Mouse (Mus musculus) brain, adult 2 months (tissue): ENCODE data around the gene Arl3.
A peak's percentile ranks its signal among the peaks of the same experiment; 100 is the strongest.

ENCODE experiments used
- DNase-seq: peaks from one replicate; pipeline ENCODE4 v3.0.0; 2011; ENCODE audit warnings: low read depth, low spot score

Gene Arl3

DNA sequence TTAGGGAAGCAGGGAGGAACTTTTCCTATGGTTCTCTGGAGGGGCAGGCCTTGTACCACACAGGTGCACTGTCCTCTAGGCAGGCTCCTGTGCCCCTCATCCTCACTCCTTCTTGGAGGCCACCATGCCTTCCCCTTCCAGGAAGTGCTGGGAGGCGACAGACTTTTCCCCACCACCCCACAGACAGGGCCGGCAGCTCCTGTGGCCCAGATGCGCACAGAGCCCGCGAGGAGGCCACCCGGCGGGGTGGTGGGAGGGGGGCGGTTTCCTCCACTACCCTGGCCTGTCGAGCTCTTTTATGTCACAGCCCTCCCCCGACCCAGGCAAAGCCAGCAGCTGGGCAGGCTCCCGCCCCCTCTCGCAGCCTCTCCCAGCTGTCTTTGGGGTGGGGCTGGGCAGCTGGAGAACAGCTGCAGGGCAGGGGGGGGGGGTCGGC, 54.6 kb downstream of the Arl3 start:
- DNase-seq, result no peak

DNA sequence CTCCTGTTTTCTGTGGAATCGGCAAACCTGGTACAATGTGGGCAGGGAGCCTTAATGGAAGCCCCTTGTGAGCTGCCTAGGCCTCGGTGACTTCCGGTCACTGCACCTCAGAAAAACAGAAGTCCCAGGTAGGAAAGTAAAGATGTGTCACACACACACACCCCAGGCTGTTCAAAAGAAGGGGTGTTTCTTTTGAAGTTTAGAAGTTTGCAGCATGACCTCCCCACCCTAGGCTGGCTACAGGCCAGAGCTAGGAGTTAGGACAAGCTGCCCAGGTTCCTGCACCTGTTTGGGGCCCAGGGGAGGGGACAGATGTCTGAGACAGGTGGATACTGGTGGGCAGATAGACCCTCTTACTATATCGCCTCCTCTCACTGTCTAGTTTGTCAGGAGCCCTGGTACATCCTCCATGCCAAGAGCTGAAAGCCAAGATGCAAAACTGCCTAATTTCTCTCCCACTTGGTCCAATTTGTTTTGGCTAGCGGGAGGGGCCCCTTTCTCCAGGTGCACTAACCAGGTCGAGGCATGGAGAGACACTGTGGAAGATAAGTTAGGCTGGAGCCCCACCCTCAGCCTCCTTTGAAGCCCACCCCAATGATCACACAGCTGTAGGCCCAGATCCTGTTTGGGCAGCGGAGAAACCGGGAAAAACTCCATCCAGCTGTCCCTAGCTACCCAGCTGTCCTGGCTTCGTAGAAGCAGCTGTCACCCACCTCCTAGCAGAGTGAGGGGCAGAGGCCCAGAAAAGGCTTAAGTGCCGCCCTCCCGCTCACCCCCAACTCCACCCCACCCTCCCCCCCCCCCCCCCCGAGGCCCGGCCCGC, 55.3 kb downstream of the Arl3 start:
- no peak for DNase-seq

DNA sequence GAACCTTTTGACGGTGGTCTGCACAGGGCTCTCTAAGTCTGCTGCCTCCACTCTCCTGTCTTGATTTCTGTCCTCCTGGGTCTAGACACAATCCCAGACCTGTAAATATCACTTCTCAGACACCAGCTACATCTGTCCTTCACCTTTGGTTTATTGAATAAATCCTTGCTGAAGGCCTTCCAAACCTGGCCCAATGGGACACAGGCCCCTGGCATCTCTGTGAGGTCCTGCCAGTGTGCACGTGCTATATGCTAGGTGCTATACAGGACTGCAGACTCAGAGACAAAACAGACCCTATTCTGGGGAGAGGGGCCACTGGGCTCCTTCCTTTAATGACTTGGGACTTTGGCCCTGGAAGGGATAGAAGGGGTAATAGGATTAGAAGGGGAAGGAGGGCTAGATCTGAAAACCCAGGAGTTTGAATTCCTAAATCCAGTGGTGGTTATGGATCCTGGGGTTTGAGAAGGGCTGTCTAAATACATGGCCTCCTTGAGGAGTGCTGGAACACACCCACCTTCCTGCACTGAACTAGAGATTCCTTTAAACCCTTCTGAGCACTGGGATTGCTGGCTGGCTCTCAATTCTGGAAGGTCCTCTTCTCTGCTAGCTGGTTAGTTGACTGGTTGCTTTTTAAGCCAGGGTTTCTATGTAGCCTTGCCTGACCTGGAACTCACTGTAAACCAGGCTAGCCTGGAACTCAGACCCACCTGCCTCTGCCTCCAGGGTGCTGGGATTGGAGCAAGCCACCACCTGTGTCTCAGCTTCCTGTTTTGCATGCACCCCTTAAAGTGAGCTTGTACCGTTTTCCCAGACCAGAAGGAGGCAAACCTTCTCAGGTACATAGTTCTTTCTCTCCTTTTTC, 56.1 kb downstream of the Arl3 start:
- DNase-seq, result no peak

DNA sequence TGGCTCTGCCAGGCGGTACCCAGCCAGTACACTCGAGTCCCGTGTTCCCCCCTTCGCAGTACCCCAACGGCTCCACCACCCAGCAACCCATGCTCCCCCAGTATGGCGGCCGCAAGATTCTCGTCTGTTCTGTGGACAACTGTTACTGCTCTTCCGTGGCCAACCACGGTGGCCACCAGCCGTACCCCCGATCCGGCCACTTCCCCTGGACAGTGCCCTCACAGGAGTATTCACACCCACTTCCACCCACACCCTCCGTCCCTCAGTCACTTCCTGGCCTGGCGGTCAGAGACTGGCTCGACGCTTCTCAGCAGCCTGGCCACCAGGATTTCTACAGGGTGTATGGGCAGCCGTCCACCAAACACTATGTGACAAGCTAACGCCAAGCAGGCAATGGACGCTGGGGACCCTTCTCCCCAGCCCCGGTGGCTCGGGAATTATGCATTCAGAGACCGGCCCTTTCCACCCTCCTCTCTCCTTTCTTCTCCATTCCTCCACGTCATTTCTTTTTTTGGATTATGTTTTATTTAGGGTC, 57.6 kb downstream of the Arl3 start:
- DNase-seq, result no peak

DNA sequence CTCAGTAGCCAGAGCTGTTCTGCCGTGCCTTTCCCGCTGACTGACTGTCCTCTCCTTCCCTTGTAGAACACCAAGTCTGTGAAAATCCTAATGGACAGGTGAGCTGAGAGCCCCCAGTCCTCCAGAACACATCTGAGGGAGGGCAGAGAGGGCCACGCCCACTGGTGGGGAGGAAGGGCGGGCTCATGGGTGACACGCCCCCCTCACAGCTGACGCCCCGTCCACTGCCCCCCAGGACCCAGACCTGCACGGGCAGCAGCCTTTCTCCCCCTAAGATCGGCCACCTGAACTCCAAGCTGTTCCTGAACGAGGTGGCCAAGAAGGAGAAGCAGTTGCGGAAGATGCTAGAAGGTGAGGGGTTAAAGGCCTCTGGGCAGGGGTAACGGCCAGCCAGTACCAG, 58.6 kb downstream of the Arl3 start:
- DNase-seq, result no peak

DNA sequence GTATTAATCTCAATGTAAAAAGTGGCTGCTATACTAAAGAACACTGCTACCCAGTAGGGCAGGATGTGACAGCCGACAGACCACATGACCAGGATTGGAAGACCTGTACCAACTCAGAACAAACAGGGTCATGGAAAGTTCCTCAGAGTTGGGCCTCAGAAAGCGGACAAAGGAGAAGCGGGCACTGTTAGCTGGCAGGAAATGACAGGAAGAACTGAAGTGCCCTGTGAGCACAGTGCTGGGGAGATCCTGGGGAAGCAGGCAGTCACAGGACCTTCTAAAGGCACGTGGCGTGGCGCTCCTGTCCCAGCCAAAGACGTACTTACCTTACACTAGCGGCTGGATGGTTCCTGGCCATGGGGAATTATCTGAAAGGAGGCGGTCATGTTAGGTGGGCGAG, 61.7 kb downstream of the Arl3 start:
- DNase-seq, result peak; percentile 66

DNA sequence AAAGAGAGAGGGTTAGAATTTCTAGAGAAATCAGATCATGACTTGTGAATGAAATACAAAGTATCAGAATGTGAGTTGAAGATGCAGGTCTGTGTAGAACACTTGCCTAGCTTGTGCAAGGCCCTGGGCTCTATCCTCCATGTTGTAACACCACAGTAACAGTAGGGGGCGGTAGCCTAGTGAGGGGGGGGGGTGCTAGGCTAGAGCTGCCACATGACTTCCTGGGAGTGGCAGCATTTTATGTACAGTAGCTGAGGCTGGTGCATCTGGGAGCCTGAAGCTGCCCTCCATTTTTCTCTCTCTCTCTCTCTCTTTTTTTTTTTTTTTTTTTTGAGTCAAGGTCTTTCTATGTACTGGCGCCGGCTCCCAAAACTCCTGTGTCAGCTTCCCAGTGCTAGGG, 62.2 kb downstream of the Arl3 start:
- DNase-seq, result no peak

DNA sequence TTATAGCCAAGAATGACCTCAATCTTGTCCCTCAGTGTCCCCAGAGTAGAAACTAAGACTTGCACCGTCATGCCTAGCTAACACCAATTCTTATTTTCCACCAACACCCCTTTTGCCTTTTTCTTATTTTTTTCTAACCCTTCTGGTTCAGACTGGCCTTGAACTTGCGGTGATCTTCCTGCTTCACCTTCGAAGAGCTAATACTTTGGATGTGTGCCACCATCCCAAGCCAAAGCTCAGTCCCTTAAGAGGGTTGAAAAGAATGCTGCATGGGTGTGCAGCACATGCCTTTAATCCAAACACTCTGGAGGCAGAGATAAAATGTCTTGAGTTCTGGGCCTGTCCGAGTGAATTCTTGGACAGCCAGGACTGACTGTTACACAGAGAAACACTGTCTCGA, 62.6 kb downstream of the Arl3 start:
- no peak for DNase-seq

DNA sequence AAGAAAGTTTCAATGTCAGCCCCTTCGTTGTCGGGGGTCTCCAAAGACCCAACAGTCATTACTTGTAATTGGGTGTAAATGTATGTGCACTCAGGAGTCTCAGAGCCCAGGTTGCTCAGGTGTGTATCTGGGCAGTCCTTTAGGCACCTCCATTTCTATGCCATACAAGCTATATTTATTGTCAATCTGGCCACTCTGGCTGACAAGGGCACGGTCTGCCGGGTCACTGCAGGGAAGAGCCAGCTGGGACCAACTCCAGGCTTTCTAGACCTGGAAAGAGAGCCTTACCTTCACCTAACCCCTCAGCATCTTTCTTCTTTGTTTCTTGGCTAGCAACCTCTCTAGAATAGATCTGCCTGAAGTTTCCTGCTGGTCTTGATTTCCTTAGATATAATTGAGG, 63.3 kb downstream of the Arl3 start:
- no peak for DNase-seq

DNA sequence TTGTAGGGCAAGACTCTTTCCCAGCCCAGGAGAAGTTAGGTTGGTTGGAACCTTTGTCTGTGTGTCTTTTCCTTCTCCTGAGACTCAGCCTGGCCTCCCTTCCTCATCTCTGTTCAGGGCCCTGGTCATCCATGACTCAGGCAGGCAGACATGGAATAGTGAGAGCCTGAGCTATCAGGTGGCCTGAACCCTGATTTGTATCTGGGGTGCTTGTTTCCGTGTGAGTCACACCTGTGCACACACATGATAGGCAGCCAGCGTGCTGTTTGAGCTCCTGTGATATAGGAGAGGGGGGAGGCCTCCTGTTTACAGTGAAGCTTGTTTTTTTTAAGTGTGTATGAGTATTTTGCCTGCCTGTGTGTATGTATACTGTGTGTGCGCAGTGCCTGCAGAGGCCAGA, 63.8 kb downstream of the Arl3 start:
- no peak for DNase-seq

DNA sequence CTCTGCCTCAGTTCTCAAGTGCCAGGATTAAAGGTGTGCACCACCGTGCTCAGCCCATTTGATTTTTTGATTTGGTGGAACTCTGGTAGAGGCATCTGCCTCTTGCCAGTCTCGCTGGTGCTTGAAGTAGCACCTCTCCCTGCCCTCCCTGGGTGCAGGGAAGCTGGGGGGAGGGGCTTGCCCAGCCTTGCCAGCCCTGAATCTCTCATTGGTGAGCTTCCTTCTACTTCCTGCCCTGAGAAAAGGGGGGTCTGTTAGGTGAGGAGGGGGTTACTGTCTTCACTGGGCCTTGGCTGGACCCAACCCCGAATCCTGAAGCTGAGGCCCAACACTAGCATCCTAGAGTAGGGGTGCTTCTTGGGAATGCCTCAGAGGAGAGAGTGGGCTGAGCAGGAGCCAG, 64.3 kb downstream of the Arl3 start:
- DNase-seq, result no peak

DNA sequence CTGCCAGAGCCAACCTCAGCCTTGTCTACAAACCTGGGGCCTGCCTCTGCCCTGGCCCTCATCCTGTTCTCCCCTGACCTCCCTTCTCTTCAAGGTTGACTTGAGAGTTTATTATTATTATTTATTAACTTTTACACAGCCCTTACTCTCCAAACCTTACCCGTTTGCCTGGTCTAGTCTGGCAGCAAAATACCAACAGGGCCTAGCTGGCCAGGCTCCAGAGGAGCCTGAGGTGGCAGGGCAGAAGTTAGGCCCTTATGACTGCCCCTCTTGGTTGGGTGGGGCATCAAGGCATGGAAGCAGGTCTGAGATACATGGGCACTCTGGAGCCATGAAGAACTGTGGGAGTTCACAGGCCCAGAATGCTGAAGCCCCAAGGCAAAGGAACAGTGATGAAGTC, 65.2 kb downstream of the Arl3 start:
- no peak for DNase-seq

DNA sequence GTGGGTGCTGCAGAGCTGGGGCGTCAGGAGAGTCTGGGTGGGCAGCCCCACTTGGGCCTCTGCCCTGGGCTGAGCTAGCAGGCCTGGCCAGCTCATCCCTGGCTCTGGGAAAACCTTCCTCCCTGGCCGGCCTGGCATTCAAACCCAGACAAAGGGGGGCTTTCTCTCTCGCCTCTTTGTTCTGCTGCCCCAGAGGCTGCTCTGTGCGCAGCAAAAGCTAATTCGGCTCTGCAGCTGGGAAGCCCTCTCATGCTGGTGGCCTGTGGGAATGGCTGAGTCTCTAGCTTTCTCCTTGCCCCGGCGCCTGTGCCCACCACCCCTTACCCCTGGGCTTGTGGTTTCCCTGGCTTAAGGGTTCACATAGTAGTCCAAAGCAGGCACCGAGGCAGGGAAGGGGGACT, 65.8 kb downstream of the Arl3 start:
- peak; percentile 83 for DNase-seq

DNA sequence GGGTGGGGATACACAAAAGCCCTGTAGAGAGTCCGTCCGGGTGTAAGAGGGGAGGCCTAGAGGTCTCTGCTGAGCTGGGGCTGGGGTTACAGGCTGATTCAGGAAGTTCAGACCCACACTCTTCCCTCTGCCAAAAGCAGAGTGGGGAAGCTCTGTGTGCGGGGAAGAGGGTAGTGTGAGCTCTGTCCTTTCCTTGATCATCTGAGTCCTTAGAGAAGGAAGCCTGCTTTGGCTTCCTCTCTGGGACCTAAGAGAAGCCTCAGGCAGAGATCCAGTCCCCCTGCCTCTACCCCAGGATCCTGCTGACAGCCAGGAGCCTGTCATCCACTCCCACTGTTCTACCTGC, 66.7 kb downstream of the Arl3 start:
- no peak for DNase-seq

DNA sequence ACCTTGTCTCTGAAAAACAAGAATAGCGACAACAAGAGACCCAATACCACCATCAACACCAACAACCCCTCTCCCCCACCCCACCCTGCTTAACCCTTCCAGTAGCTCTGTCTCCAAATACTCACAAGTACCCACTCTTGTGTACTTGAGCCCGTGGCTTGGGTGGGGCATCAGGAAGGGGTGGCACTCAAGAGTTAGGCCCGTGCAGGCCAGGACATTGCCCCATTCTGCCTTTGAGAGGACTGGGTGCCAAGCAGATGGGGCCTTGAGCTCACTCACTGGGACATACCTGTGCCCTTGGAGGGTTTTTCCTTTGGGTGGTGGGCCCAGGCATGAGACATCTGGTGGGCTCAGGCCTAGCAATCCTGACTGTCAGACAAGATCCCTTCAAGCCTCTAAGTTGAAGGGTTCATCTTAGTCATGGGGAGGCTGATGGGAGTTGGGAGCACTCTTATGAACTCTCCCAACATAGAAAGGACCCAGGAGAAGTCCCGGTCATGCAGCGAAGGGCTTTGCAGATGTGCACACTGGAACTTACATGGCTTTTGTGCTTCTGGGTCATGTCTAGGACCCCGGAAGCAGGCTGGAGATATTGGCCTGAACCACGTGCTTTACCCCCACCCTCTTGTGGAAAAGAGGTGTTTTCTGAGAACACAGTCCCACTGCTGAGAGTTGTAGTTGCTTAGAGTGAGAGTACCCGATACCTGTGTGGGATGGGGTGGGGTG, 67.2 kb downstream of the Arl3 start:
- no peak for DNase-seq

DNA sequence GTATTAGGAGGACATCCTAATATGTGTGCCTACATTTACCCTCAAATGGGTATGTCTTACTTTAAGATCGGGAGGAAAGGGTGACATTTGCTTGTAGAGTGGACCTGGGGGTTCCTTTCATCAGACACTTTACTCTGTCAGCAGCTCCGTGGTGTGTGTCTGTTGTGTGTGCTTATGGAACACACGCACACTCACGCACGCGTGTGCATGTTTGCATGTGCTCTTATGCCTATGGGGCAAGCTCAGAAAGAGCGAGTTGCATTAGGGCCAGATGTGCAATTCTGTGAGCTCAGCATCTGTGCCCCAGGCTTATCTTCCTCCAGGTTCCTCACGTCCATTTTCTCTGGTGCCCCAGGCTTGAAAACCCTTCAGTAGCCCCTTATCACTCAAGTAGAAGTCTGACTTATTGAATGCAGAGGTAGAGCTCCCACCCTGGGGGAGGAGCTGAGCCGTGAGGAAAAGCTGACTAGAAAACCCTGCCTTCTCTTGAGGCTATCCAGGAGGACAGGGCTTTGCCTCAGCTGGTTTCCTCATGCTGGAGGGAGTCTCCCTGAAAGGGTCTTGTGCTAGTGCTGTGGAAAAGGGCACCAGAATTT, 68.1 kb downstream of the Arl3 start:
- no peak for DNase-seq

DNA sequence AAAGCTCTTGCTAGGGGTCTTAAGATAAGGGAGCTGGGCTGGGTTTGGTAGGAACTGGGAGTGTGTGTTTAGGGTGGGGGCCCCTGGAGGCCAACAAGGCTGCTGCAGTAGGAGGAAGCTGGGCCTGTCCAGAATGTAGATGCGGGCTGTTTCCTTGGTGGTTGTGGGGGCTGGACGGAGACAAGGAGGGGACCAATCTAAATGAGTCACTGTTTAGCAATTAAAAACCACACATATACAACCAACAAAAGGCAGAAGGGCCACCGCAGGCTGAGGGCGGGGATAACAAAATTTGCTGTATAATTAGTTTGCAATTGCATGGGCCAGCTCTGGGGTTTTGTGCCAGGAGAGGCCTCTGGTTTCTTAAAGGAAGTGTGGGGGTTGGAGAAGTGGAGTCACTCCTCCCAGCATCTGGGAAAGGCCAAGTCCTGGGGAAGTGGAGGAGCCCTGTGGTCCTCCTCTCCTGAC, 68.9 kb downstream of the Arl3 start:
- DNase-seq, result peak; percentile 65

DNA sequence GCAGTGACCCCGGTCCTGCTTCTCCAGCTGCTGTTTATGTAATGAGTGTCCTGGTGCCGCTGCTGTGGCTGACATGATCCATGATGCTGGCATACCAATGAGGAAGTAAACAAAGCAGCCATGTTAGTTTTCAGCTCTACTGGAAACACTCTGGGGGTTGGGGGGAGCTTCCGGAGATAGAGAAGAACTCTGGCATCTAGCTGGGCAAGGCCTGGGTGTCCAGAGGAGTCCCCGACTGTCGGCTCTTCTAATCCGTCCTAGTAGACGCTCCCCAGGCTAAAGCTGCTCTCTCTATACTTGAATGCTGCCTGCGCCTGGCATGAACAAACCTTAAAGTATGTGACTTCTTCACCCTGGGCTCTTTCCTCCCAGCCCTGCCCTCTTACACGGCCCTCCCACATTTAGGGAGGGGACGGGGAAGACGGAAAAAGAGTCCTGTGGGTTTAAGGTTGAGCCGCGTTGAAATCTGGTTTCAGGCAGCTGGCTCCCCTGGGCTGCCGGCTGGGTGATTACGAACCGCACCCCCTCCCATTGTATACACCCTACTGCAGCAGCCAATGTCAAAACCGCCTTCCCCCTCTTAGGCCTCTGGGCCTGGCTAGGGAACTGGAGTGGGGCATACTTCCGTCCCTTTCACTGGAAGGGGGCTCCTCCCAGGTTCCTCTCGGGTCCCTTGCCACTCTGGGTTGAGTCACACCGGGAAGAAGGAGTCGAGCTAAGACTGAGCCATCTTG, 69.5 kb downstream of the Arl3 start:
- DNase-seq, result peak; percentile 71

DNA sequence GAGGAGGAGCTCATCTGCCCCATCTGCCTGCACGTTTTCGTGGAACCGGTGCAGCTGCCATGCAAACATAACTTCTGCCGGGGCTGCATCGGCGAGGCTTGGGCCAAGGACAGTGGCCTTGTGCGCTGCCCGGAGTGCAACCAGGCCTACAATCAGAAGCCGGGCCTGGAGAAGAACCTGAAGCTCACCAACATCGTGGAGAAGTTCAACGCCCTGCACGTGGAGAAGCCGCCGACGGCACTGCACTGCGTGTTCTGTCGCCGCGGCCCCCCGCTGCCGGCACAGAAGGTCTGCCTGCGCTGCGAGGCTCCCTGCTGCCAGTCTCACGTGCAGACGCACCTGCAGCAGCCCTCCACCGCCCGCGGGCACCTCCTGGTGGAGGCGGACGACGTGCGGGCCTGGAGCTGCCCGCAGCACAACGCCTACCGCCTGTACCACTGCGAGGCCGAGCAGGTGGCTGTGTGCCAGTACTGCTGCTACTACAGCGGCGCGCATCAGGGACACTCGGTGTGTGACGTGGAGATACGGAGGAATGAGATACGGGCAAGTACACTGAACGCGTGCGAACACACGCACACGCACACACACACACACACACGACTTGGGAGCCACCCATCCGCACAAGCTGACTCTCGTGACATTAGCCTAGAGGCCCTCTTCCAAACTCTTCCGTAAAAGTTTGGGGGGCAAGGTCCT, 70.4 kb downstream of the Arl3 start:
- peak; percentile 92 for DNase-seq

DNA sequence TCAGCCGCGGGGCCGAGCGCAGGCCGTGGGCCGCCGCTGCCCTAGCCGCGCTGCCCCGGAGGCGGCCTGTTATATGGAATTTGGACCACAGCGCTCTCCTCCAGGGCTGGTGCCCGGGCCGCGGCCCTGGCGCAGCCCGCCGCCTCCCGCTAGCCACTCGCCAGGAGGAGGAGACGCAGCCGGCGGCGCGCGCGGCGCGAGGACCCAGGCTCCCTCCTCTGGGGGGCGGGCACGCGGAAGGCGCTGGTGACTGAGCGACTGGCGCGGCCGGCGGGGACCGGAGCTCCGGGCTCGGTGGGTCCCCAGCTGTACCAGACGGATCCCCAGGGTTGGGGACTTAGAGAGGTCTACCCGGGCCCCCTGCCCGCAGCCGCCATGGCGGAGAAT, 70.9 kb downstream of the Arl3 start:
- DNase-seq, result peak; percentile 86
